Mouse (Mus musculus) adrenal gland, adult 18-20 months (tissue): ENCODE data around the gene Lypla2. TPM values are rescaled to one million over a fixed set of nuclear protein-coding genes. Genes with fewer than 3 reads are reported as not detected.

Source experiments
- DNase-seq, 2 experiments: peaks; one replicate each; pipeline ENCODE4 v3.0.0; 2021 to 2022; ENCODE audit warnings: low spot score in 2 of 2
- total RNA-seq, 2 experiments: library from RNA; stranded (reverse); gene quantifications; 1 replicate in 1 of 2; 2 replicates in 1 of 2; pipeline ENCODE4 v1.2.3; 2021

The Lypla2 gene
- total RNA-seq, 2 experiments from 2014 or later, result 71.4 to 71.5 TPM

- DNase-seq, result no peak
Observed at GRCm38 (mm10) chr4:135921257-135922120, 50.9 kb downstream of the Lypla2 start.

GRCm38 (mm10) chr4:135920304-135921241, 51.9 kb downstream of the Lypla2 start, which contains the start of gene Fuca1:
Gene Fuca1 (plus strand): TSS chr4:135920735.
- peak; percentile 96 for DNase-seq

- DNase-seq, result no peak
Observed at GRCm38 (mm10) chr4:135919280-135919639, 53.2 kb downstream of the Lypla2 start.

DNA sequence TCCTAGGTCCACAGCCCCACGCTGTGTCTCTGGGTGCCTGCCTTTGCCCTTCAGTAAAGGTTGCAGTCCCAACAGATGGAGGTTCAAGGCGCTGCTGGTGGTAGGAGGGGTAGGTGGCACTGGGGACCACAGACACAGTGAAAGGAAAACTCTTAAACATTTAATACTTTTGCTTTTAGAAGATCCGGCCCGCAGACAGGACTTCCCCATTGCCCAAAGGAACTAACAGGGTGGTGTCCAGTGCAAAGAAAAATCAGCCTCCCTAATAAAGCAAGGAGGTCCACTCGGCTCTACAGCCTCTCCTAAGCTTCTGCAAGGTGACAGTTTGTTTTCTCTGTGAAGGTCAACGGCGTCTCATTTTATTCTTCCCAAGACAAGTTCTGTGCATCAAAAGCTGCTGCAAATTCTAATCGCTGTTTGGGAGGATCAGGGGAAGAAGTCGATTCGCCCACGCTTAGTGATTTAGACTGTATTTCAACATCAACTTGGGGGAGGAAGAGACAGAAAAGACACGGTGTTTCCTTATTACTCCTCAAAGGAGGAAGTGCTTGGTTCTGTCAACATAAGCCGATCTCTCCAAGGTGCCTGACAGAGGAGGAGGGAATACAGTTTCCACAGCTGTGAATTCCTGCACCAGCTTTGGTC, 53.7 kb downstream of the Lypla2 start:
- no peak for DNase-seq

Other genes starting within 250 kb of the Lypla2 start
- gene Il22ra1, start 244.5 kb downstream of the Lypla2 start, total RNA-seq, result under 1 TPM; 0.10 to 0.36 TPM
- 1 to 10 TPM in 1 of 2 experiments, under 1 TPM in 1; 0.20 to 1.1 TPM for gene Myom3, start 212.9 kb downstream of the Lypla2 start, total RNA-seq
- gene Srsf10, start 116.9 kb downstream of the Lypla2 start, total RNA-seq, result 100 to 1,000 TPM in 1 of 2 experiments, 10 to 100 TPM in 1; 95.5 to 115 TPM
- 100 to 1,000 TPM in 1 of 2 experiments, 10 to 100 TPM in 1; 89.4 to 111 TPM for gene Pnrc2, start 98.8 kb downstream of the Lypla2 start, total RNA-seq
- 1 to 10 TPM in 1 of 2 experiments, under 1 TPM in 1; 0.93 to 1.8 TPM for gene Cnr2, start 77.2 kb downstream of the Lypla2 start, total RNA-seq
- 100 to 1,000 TPM in 1 of 2 experiments, 10 to 100 TPM in 1; 95.5 to 101 TPM for gene Fuca1, start 51.9 kb downstream of the Lypla2 start, total RNA-seq
- gene Hmgcl, start 26.2 kb downstream of the Lypla2 start, total RNA-seq, result 10 to 100 TPM; 53.2 to 62.3 TPM
- gene Gale, start 8.9 kb downstream of the Lypla2 start, total RNA-seq, result 10 to 100 TPM; 18.2 to 43.2 TPM
- gene Pithd1, start 14.6 kb upstream of the Lypla2 start, total RNA-seq, result 10 to 100 TPM; 29.4 to 31.4 TPM
- 10 to 100 TPM; 41.4 to 41.7 TPM for gene Eloa, start 49.1 kb upstream of the Lypla2 start, total RNA-seq
- gene Rpl11, start 80.8 kb upstream of the Lypla2 start, total RNA-seq, result 100 to 1,000 TPM; 560 to 640 TPM
- 10 to 100 TPM; 47.4 to 77.7 TPM for gene Id3, start 170.9 kb upstream of the Lypla2 start, total RNA-seq
- 1 to 10 TPM; 1.9 to 3.2 TPM for gene E2f2, start 199.8 kb upstream of the Lypla2 start, total RNA-seq
- 1 to 10 TPM; 1.6 to 2.8 TPM for gene Asap3, start 233.7 kb upstream of the Lypla2 start, total RNA-seq